Mouse (Mus musculus) heart, embryonic 10.5 days (tissue): ENCODE results near the gene Cage1. TPM values are rescaled to one million over a fixed set of nuclear protein-coding genes. Genes with fewer than 3 reads are reported as not detected.

Experiments
- DNase-seq: peaks from one replicate; pipeline ENCODE4 v3.0.0-alpha.2; 2017; ENCODE audit warnings: low spot score
- H3K27ac ChIP-seq: fragments of 300-500 bp; sonication (generic); 2 replicates; pipeline ENCODE4 v1.5.1; 2016; ENCODE audit warnings: mild to moderate bottlenecking
- H3K27me3 ChIP-seq: fragments of 300-500 bp; sonication (generic); 2 replicates; pipeline ENCODE4 v1.6.1; 2016; ENCODE audit warnings: mild to moderate bottlenecking; ENCODE audit not compliant: poor library complexity, insufficient read depth, severe bottlenecking
- H3K36me3 ChIP-seq: fragments of 300-500 bp; sonication (generic); 2 replicates; pipeline ENCODE4 v1.6.1; 2016; ENCODE audit warnings: mild to moderate bottlenecking, moderate library complexity
- H3K4me1 ChIP-seq: fragments of 300-500 bp; sonication (generic); 2 replicates; pipeline ENCODE4 v1.6.1; 2016; ENCODE audit warnings: mild to moderate bottlenecking
- H3K4me3 ChIP-seq: fragments of 300-500 bp; sonication (generic); 2 replicates; pipeline ENCODE4 v1.5.1; 2016; ENCODE audit warnings: mild to moderate bottlenecking, moderate library complexity
- H3K9me3 ChIP-seq: fragments of 300-500 bp; sonication (generic); 2 replicates; pipeline ENCODE4 v1.6.1; 2016; ENCODE audit warnings: mild to moderate bottlenecking, moderate library complexity
- WGBS: fragments of 180-500 bp; shearing (Covaris S2); methylation state at CpG from one replicate; pipeline ENCODE4 v1.1.7; 2016; 5-methylcytosine and 5-hydroxymethylcytosine counted together
- microRNA-seq: library from miRNA; unstranded; fragments of <30 nt; microRNA quantifications from one replicate; pipeline ENCODE4, GENCODE M21; 2017
- polyA plus RNA-seq: library from polyadenylated mRNA; unstranded; fragments of >200 nt; fragmentation: Nextera tagmentation; extraction: Ambion mirVana; gene quantifications from 2 replicates; pipeline ENCODE4 v1.2.1, GENCODE M21; 2016

The Cage1 gene
- polyA plus RNA-seq, 1 experiment from 2014 or later, result 0.74 TPM

DNA sequence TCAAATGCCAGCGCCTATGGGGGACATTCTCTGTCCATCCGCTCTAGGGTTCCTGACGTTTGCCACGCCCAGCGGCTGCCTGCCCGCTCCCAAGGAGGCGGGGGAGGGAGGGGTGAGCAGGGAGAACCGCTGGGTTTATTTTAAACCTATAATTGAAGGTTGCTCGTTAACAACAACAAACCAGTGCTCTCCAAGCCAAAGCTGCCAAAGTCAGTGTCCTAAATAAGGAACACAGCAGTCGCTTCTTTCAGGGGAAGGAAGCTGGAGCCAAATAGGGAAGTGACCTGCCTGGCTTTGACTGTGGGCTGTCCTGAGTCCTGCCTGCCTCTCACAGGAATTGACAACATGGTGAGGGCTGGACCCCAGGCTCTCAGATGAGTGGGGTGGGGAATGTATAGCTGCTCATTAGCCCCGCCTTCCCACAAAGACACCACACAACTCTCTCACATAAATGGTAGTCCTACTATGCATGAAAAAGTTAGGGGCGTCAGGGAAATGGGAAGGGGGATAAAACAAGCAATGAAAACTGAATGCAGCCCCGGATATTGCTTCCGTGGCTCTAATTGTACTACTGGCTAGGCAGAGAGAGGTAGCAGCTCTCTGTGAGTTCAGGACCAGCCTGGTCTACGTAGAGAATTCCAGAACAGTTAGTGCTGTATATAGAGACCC is 77.5 kb downstream of the Cage1 start:
- DNase-seq, result no peak
- 74% methylated on average over 15 of the region's 15 CpGs for WGBS
- Histone ChIP-seq H3K4me3 (no peak overlapping the region), H3K9me3 (no peaks in the 10 kb centered on the region), H3K4me1 (peaks cover 13% of the 10 kb centered on the region), H3K36me3 (no peaks in the 10 kb centered on the region), H3K27me3 (no peaks in the 10 kb centered on the region), H3K27ac (0 out of 2 replicates have a peak overlapping the region, but pooled peaks have one; percentile 7)

DNA sequence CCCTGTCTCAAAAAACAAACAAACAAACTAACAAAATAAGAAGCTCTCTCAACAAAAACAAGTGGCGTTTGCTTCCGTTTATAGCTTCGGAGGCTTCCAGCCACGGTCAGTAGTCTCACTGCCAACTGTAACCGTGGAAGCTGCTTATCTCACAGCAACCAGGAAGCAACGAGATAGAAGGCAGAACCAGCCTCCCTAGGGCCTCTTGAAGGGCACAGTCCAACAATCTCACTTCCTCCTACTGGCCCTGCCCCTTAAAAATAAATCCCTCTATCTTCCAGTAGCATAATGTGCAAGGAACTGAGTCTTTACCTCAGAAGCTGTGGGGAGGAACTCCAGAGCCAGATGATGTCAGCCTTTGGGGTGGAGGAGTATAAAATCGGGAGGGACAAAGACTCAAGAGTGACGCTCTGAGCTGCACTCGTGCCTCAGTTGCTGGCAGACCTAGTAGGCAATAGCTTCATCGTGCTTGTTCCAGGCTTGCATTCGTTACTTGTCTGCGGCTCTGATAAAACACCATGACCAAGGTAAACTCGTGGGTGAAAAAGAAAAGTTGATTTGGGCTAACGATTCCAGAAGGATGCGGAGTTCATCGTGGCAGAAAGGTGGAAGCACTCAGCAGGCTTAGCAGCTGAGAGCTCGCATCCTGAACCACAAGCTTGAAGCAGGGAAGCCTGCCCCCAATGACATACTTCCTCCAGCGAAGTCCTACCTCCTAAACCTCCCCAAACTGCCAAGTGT is 78.2 kb downstream of the Cage1 start:
- WGBS, result 77% methylated on average over 18 of the region's 18 CpGs
- no peaks in the 10 kb centered on the region for H3K27me3 ChIP-seq
- no peak overlapping the region for H3K4me3 ChIP-seq
- H3K9me3 ChIP-seq, result no peaks in the 10 kb centered on the region
- peak; percentile 73 for DNase-seq
- no peaks in the 10 kb centered on the region for H3K36me3 ChIP-seq
- H3K4me1 ChIP-seq, result peaks cover 6% of the 10 kb centered on the region
- 0 out of 2 replicates have a peak overlapping the region, but pooled peaks have one; percentile 7 for H3K27ac ChIP-seq

Small RNAs within 50 kb of the gene (microRNA-seq; reads per million reads assigned to microRNA genes)
- gene Gm27387, result not detected

Other genes starting within 250 kb of the Cage1 start
- 114 TPM in 2 replicates for gene Ssr1, start 42.9 kb downstream of the Cage1 start, polyA plus RNA-seq
- gene Riok1, start 74 bp downstream of the Cage1 start, polyA plus RNA-seq, result 36.2 and 41.9 TPM in 2 replicates
- 27.1 and 35.3 TPM in 2 replicates for gene Dsp, start 114.2 kb upstream of the Cage1 start, polyA plus RNA-seq
- 29.7 and 34.1 TPM in 2 replicates for gene Snrnp48, start 167.9 kb upstream of the Cage1 start, polyA plus RNA-seq